Mouse (Mus musculus) regulatory T cell (primary cell): Measurements from ENCODE around the gene Scyl1.

Experiments used
- in situ Hi-C: fragments of 300-600 bp; cut with MboI, MseI; formaldehyde crosslinking; loops from one replicate; pipeline ENCODE4 v1.15.1; 2025; ENCODE audit warnings: high pct_unique_total_duplicates

Scyl1 gene

GRCm38 (mm10) chr19:5723934-5724548, 47.2 kb downstream of the Scyl1 start:
- in situ Hi-C loops, result no loop called here

GRCm38 (mm10) chr19:5722848-5723425, 48.3 kb downstream of the Scyl1 start:
- in situ Hi-C loops, result no loop called here

- in situ Hi-C loops, result no loop called here
These were observed 50.0 kb downstream of the Scyl1 start for GRCm38 (mm10) chr19:5721233-5721632.

- in situ Hi-C loops, result no loop called here
These were observed 54.3 kb downstream of the Scyl1 start for GRCm38 (mm10) chr19:5716955-5717354.

- in situ Hi-C loops, result no loop called here
These were observed 55.2 kb downstream of the Scyl1 start for GRCm38 (mm10) chr19:5715793-5716688.

- in situ Hi-C loops, result no loop called here
These were observed 57.5 kb downstream of the Scyl1 start for GRCm38 (mm10) chr19:5713730-5714129.

- in situ Hi-C loops, result no loop called here
These were observed 58.0 kb downstream of the Scyl1 start for GRCm38 (mm10) chr19:5713255-5713654.

- in situ Hi-C loops, result no loop called here
These were observed 59.2 kb downstream of the Scyl1 start for GRCm38 (mm10) chr19:5711907-5712460.

GRCm38 (mm10) chr19:5711218-5711617, 60.0 kb downstream of the Scyl1 start:
- in situ Hi-C loops, result no loop called here

- in situ Hi-C loops, result no loop called here
These were observed 60.6 kb downstream of the Scyl1 start for GRCm38 (mm10) chr19:5710581-5710980.

GRCm38 (mm10) chr19:5710068-5710467, 61.2 kb downstream of the Scyl1 start:
- in situ Hi-C loops, result no loop called here
